8 mouse cellular contexts compared by ENCODE assay signal in the genomic region with DNA sequence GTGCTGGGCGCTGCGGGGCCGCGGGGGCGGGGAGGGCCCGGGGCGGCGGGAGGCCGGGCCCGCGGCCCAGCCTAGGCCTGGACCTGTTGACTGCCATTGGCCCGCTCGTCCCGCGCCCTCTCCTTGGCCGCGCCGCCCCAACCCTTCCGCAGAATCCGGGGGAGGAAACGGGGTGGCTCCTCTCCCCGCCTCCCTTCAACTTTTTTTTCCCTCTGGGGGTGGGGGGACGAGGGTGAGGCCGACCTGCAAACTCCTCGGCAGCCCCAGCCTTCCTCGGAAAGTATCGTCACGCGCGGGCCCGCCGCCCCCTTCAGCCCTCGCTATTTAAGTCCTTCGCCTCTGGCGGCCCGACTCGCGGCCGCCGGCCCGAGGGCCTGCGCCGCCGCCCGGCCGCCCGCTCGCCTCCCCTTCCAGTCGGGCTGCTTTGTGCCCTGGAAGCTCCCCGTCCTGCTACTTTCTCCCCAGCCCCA. TPM values are rescaled to one million over a fixed set of nuclear protein-coding genes. Genes with fewer than 3 reads are reported as not detected.
A peak's percentile ranks its signal among the peaks of the same experiment; 100 is the strongest.
DNase-seq lines count a peak whose midpoint lies in the region; ATAC-seq lines count a peak whose summit lies in the region.

No protein-coding gene starts in this region.

- WGBS in heart, embryonic 11.5 days (ENCODE audit: insufficient replicate concordance) = under 1% methylated on average over 36 of the region's 50 CpGs
- WGBS in kidney, embryonic 16.5 days = 2% methylated on average over 32 of the region's 50 CpGs
- WGBS in liver, embryonic 13.5 days (ENCODE audit: insufficient replicate concordance) = under 1% methylated on average over 31 of the region's 50 CpGs
- 1% methylated on average over 30 of the region's 50 CpGs for WGBS in stomach, embryonic 14.5 days

- peak; percentile 89 to 91 for DNase-seq in B cell, adult 2 months
- peak; percentile 85 to 94 for DNase-seq in adrenal gland, postnatal 4 days (ENCODE audit: low spot score in 2 of 2)
- peak; percentile 90 for DNase-seq in liver, embryonic 13.5 days
- peak; percentile 93 to 94 for DNase-seq in natural killer cell, adult 2 months (ENCODE audit: low spot score in 2 of 2)

- H3K27ac ChIP-seq in heart, embryonic 11.5 days (ENCODE audit: low read depth, low read length) = peak overlapping the region; percentile 100
- H3K27ac ChIP-seq in kidney, embryonic 16.5 days (ENCODE audit: low read length) = peak overlapping the region; percentile 100
- peak overlapping the region; percentile 99 for H3K27ac ChIP-seq in liver, embryonic 13.5 days
- peak overlapping the region; percentile 100 for H3K27ac ChIP-seq in stomach, embryonic 14.5 days (ENCODE audit: low read length)

- H3K36me3 ChIP-seq in erythroblast, embryonic 14.5 days (ENCODE audit: control insufficient read depth) = no peaks in the 10 kb centered on the region
- H3K36me3 ChIP-seq in heart, embryonic 11.5 days (ENCODE audit: control insufficient read depth, insufficient read depth, low read length) = no peaks in the 10 kb centered on the region
- H3K36me3 ChIP-seq in kidney, embryonic 16.5 days (ENCODE audit: insufficient read depth, low read length) = no peaks in the 10 kb centered on the region
- H3K36me3 ChIP-seq in liver, embryonic 13.5 days = no peaks in the 10 kb centered on the region
- H3K36me3 ChIP-seq in stomach, embryonic 14.5 days (ENCODE audit: control insufficient read depth, insufficient read depth, low read length) = no peaks in the 10 kb centered on the region

- peak overlapping the region; percentile 95 for H3K4me3 ChIP-seq in erythroblast, embryonic 14.5 days (replicated peaks)
- peak overlapping the region; percentile 62 for H3K4me3 ChIP-seq in heart, embryonic 11.5 days (ENCODE audit: low read depth, low read length)
- peak overlapping the region; percentile 60 for H3K4me3 ChIP-seq in kidney, embryonic 16.5 days (ENCODE audit: low read length)
- H3K4me3 ChIP-seq in liver, embryonic 13.5 days (replicated peaks) = peak overlapping the region; percentile 74
- peak overlapping the region; percentile 45 for H3K4me3 ChIP-seq in stomach, embryonic 14.5 days (ENCODE audit: low read depth, low read length)

- no peaks in the 10 kb centered on the region for H3K9me3 ChIP-seq in erythroblast, embryonic 14.5 days (ENCODE audit: control insufficient read depth, low read length)
- H3K9me3 ChIP-seq in heart, embryonic 11.5 days (replicated peaks; ENCODE audit: control insufficient read depth, low read length) = no peaks in the 10 kb centered on the region
- H3K9me3 ChIP-seq in kidney, embryonic 16.5 days (ENCODE audit: low read length) = no peaks in the 10 kb centered on the region
- no peaks in the 10 kb centered on the region for H3K9me3 ChIP-seq in liver, embryonic 13.5 days (replicated peaks)
- H3K9me3 ChIP-seq in stomach, embryonic 14.5 days (ENCODE audit: control insufficient read depth, low read depth, low read length) = no peaks in the 10 kb centered on the region

- peak overlapping the region; percentile 99 for H3K9ac ChIP-seq in heart, embryonic 11.5 days (ENCODE audit: low read depth, low read length)
- H3K9ac ChIP-seq in kidney, embryonic 16.5 days (replicated peaks; ENCODE audit: low read length) = peak overlapping the region; percentile 86
- peak overlapping the region; percentile 93 for H3K9ac ChIP-seq in liver, embryonic 13.5 days
- peak overlapping the region; percentile 74 for H3K9ac ChIP-seq in stomach, embryonic 14.5 days (replicated peaks; ENCODE audit: low read depth, low read length)

- H3K4me2 ChIP-seq in heart, embryonic 11.5 days = peak overlapping the region; percentile 99
- peak overlapping the region; percentile 83 for H3K4me2 ChIP-seq in kidney, embryonic 16.5 days (replicated peaks; ENCODE audit: low read depth, low read length)
- H3K4me2 ChIP-seq in liver, embryonic 13.5 days = peak overlapping the region; percentile 92
- H3K4me2 ChIP-seq in stomach, embryonic 14.5 days (replicated peaks; ENCODE audit: low read depth, low read length) = peak overlapping the region; percentile 96

- peaks cover 38% of the 10 kb centered on the region for H3K27me3 ChIP-seq in erythroblast, embryonic 14.5 days (ENCODE audit: control insufficient read depth)
- H3K27me3 ChIP-seq in heart, embryonic 11.5 days (ENCODE audit: control insufficient read depth, insufficient read depth, low read length) = no peaks in the 10 kb centered on the region
- H3K27me3 ChIP-seq in kidney, embryonic 16.5 days (ENCODE audit: insufficient read depth, low read length) = no peaks in the 10 kb centered on the region
- H3K27me3 ChIP-seq in liver, embryonic 13.5 days = peaks cover 9% of the 10 kb centered on the region
- no peaks in the 10 kb centered on the region for H3K27me3 ChIP-seq in stomach, embryonic 14.5 days (ENCODE audit: control insufficient read depth, insufficient read depth, low read length)

- peak; percentile 97 for ATAC-seq in heart, embryonic 11.5 days (replicated peaks; ENCODE audit: insufficient number of reproducible peaks, low FRiP score, low TSS enrichment)
- ATAC-seq in kidney, embryonic 16.5 days (ENCODE audit: low FRiP score, low TSS enrichment) = peak; percentile 99
- peak; percentile 94 for ATAC-seq in liver, embryonic 13.5 days (ENCODE audit: low read depth)
- peak; percentile 98 for ATAC-seq in stomach, embryonic 14.5 days (ENCODE audit: insufficient number of reproducible peaks, insufficient read depth, low FRiP score, low read depth)

- H3K4me1 ChIP-seq in erythroblast, embryonic 14.5 days (ENCODE audit: control insufficient read depth) = peaks cover 38% of the 10 kb centered on the region
- peaks cover 11% of the 10 kb centered on the region for H3K4me1 ChIP-seq in heart, embryonic 11.5 days (ENCODE audit: control insufficient read depth, insufficient read depth, low read length)
- H3K4me1 ChIP-seq in kidney, embryonic 16.5 days (ENCODE audit: insufficient read depth, low read length) = peaks cover 24% of the 10 kb centered on the region
- peaks cover 36% of the 10 kb centered on the region for H3K4me1 ChIP-seq in liver, embryonic 13.5 days (replicated peaks)
- peaks cover 7% of the 10 kb centered on the region; the same call in 1 of the 2 replicates for H3K4me1 ChIP-seq in stomach, embryonic 14.5 days (ENCODE audit: control insufficient read depth, insufficient read depth, low read length)

RNA-seq across cellular contexts. Expression of a gene that starts 1.8 kb away (rescaled TPM):
- total RNA-seq in adrenal gland, postnatal 4 days (2021) = 10 to 100 TPM; 62.2 to 64.8 TPM
- polyA plus RNA-seq in erythroblast, embryonic 14.5 days (2012) = 1.3 and 1.5 TPM in 2 replicates
- 25.9 and 36.4 TPM in 2 replicates for polyA plus RNA-seq in heart, embryonic 11.5 days (2014; fragmentation: Nextera tagmentation; extraction: Ambion mirVana)
- 63.4 and 73.6 TPM in 2 replicates for polyA plus RNA-seq in kidney, embryonic 16.5 days (2015; fragmentation: Nextera tagmentation; extraction: Ambion mirVana)
- 29.1 and 34.3 TPM in 2 replicates for polyA plus RNA-seq in liver, embryonic 13.5 days (2015; fragmentation: Nextera tagmentation; extraction: Ambion mirVana)
- polyA plus RNA-seq in stomach, embryonic 14.5 days (2014; fragmentation: Nextera tagmentation; extraction: Ambion mirVana) = 45.0 and 56.9 TPM in 2 replicates

RNA-seq across cellular contexts. Expression of a gene that starts 8.0 kb away (rescaled TPM):
- 10 to 100 TPM in 1 of 2 experiments, 1 to 10 TPM in 1; 9.9 to 11.3 TPM for total RNA-seq in adrenal gland, postnatal 4 days (2021)
- not detected in 2 replicates for polyA plus RNA-seq in erythroblast, embryonic 14.5 days (2012)
- 6.0 and 6.4 TPM in 2 replicates for polyA plus RNA-seq in heart, embryonic 11.5 days (2014; fragmentation: Nextera tagmentation; extraction: Ambion mirVana)
- 8.8 and 9.2 TPM in 2 replicates for polyA plus RNA-seq in kidney, embryonic 16.5 days (2015; fragmentation: Nextera tagmentation; extraction: Ambion mirVana)
- polyA plus RNA-seq in liver, embryonic 13.5 days (2015; fragmentation: Nextera tagmentation; extraction: Ambion mirVana) = 0.47 and 0.95 TPM in 2 replicates
- polyA plus RNA-seq in stomach, embryonic 14.5 days (2014; fragmentation: Nextera tagmentation; extraction: Ambion mirVana) = 4.4 and 5.0 TPM in 2 replicates

RNA-seq across cellular contexts. Expression of a gene that starts 19.3 kb away (rescaled TPM):
- 1 to 10 TPM; 3.1 to 4.7 TPM for total RNA-seq in adrenal gland, postnatal 4 days (2021)
- not detected in 2 replicates for polyA plus RNA-seq in erythroblast, embryonic 14.5 days (2012)
- 7.1 and 9.1 TPM in 2 replicates for polyA plus RNA-seq in heart, embryonic 11.5 days (2014; fragmentation: Nextera tagmentation; extraction: Ambion mirVana)
- 14.1 and 16.2 TPM in 2 replicates for polyA plus RNA-seq in kidney, embryonic 16.5 days (2015; fragmentation: Nextera tagmentation; extraction: Ambion mirVana)
- 1.2 and 1.6 TPM in 2 replicates for polyA plus RNA-seq in liver, embryonic 13.5 days (2015; fragmentation: Nextera tagmentation; extraction: Ambion mirVana)
- 9.9 and 11.0 TPM in 2 replicates for polyA plus RNA-seq in stomach, embryonic 14.5 days (2014; fragmentation: Nextera tagmentation; extraction: Ambion mirVana)

Comparison
In these comparisons a context has a peak if more than half of its experiments do, and no peak if none do; other contexts are left out.
1. Peak in every context shown above with its lines: DNase-seq, ATAC-seq, H3K4me3 ChIP-seq and H3K27ac ChIP-seq.
2. H3K4me3 ChIP-seq: peak in every context shown above with its lines; median percentile 95 in erythroblast, embryonic 14.5 days; 74 in liver, embryonic 13.5 days; 62 in heart, embryonic 11.5 days; 60 in kidney, embryonic 16.5 days; 45 in stomach, embryonic 14.5 days.
3. RNA of a gene that starts 1.8 kb away (polyA plus RNA-seq): 63.4 to 73.6 TPM in kidney, embryonic 16.5 days, 45.0 to 56.9 TPM in stomach, embryonic 14.5 days, 25.9 to 36.4 TPM in heart, embryonic 11.5 days and 29.1 to 34.3 TPM in liver, embryonic 13.5 days; 1.3 to 1.5 TPM in erythroblast, embryonic 14.5 days; every median in the first group is over 10 times any median in the second.